Mouse (Mus musculus) brown adipose tissue, adult 24 weeks (tissue): ENCODE data around the gene Tnnc2. TPM values are rescaled to one million over a fixed set of nuclear protein-coding genes. Genes with fewer than 3 reads are reported as not detected.

ENCODE experiments used
- H3K27ac ChIP-seq: fragments of 200-500 bp; replicated peaks from 2 replicates; pipeline ENCODE4 v1.5.1; 2012; ENCODE audit warnings: low read depth, mild to moderate bottlenecking, low read length
- H3K4me1 ChIP-seq: fragments of 200-500 bp; 2 replicates; pipeline ENCODE4 v1.6.1; 2012; ENCODE audit warnings: low read length, mixed read lengths; ENCODE audit not compliant: control insufficient read depth, insufficient read depth, insufficient read length
- H3K4me3 ChIP-seq: fragments of 200-500 bp; 2 replicates; pipeline ENCODE4 v1.5.1; 2012; ENCODE audit warnings: low read depth, mild to moderate bottlenecking, low read length, moderate library complexity; ENCODE audit not compliant: insufficient read depth
- polyA plus RNA-seq: library from polyadenylated mRNA; stranded (reverse); fragments of >200 nt; gene quantifications from 2 replicates; pipeline ENCODE4 v1.2.4, GENCODE M21; 2012; ENCODE audit not compliant: missing spikeins, insufficient read depth, insufficient read length

Tnnc2 gene
- polyA plus RNA-seq, 1 experiment: 204 TPM

- Histone ChIP-seq H3K4me1 (peaks cover 18% of the 10 kb centered on the region), H3K4me3 (peak overlapping the region; percentile 0; the same call in 1 of the 2 replicates), H3K27ac (0 out of 2 replicates have a peak overlapping the region, but pooled peaks have one; percentile 21)
These were observed 8.0 kb upstream of the Tnnc2 start for GRCm38 (mm10) chr2:164787779-164788178.

GRCm38 (mm10) chr2:164787032-164787431 lies 7.3 kb upstream of the Tnnc2 start:
- H3K4me1 ChIP-seq: peaks cover 15% of the 10 kb centered on the region
- peak overlapping the region; percentile 72 for H3K4me3 ChIP-seq
- H3K27ac ChIP-seq: peak overlapping the region; percentile 52; the same call in 1 of the 2 replicates

- peak overlapping the region; percentile 52 for H3K27ac ChIP-seq
- H3K4me3 ChIP-seq: peak overlapping the region; percentile 72
- peaks cover 15% of the 10 kb centered on the region for H3K4me1 ChIP-seq
These were observed 6.7 kb upstream of the Tnnc2 start for GRCm38 (mm10) chr2:164786388-164786885.

- peak within 1 kb of the TSS; percentile 69 for H3K27ac ChIP-seq
- H3K4me1 ChIP-seq: peaks cover 13% of the 10 kb centered on the region
- H3K4me3 ChIP-seq: peak within 1 kb of the TSS; percentile 72
These were observed 6.0 kb upstream of the Tnnc2 start, which contains the start of gene Snx21 for GRCm38 (mm10) chr2:164785481-164786387. TSS of gene Snx21 (plus strand) at chr2:164785823.

- H3K27ac ChIP-seq: peak overlapping the region; percentile 69
- H3K4me1 ChIP-seq: peaks cover 13% of the 10 kb centered on the region
- peak overlapping the region; percentile 72 for H3K4me3 ChIP-seq
These were observed 5.2 kb upstream of the Tnnc2 start for GRCm38 (mm10) chr2:164784869-164785420.

GRCm38 (mm10) chr2:164783926-164784581 lies 4.3 kb upstream of the Tnnc2 start:
- H3K4me3 ChIP-seq: no peak overlapping the region
- no peak overlapping the region for H3K27ac ChIP-seq
- H3K4me1 ChIP-seq: peaks cover 17% of the 10 kb centered on the region

- Histone ChIP-seq H3K4me3 (no peak overlapping the region), H3K27ac (no peak overlapping the region)
These were observed 2.1 kb upstream of the Tnnc2 start for GRCm38 (mm10) chr2:164781876-164782275.

GRCm38 (mm10) chr2:164778809-164779208 lies 958 bp downstream of the Tnnc2 start:
- Histone ChIP-seq H3K4me3 (no peak overlapping the region), H3K4me1 (peaks cover 5% of the 10 kb centered on the region), H3K27ac (peak overlapping the region; percentile 18; the same call in 1 of the 2 replicates)

More at GRCm38 (mm10) chr2:164781876-164782275, 2.1 kb upstream of the Tnnc2 start:
- H3K4me1 ChIP-seq: peaks cover 11% of the 10 kb centered on the region

GRCm38 (mm10) chr2:164778015-164778287 lies 1.8 kb downstream of the Tnnc2 start:
- Histone ChIP-seq H3K4me3 (no peak overlapping the region), H3K27ac (no peak overlapping the region)

GRCm38 (mm10) chr2:164777246-164778014 lies 2.3 kb downstream of the Tnnc2 start:
- Histone ChIP-seq H3K27ac (no peak overlapping the region), H3K4me1 (peaks cover 5% of the 10 kb centered on the region), H3K4me3 (no peak overlapping the region)

More at GRCm38 (mm10) chr2:164778015-164778287, 1.8 kb downstream of the Tnnc2 start:
- H3K4me1 ChIP-seq: peaks cover 5% of the 10 kb centered on the region

GRCm38 (mm10) chr2:164776801-164777200 lies 3.0 kb downstream of the Tnnc2 start:
- H3K4me3 ChIP-seq: no peak overlapping the region
- H3K4me1 ChIP-seq: peaks cover 5% of the 10 kb centered on the region
- no peak overlapping the region for H3K27ac ChIP-seq

GRCm38 (mm10) chr2:164776130-164776529 lies 3.6 kb downstream of the Tnnc2 start:
- H3K4me1 ChIP-seq: peaks cover 5% of the 10 kb centered on the region
- H3K4me3 ChIP-seq: no peak overlapping the region
- no peak overlapping the region for H3K27ac ChIP-seq

- Histone ChIP-seq H3K4me3 (no peak overlapping the region), H3K27ac (no peak overlapping the region), H3K4me1 (0 out of 2 replicates have a peak, but pooled peaks cover under 1% of the 10 kb centered on the region)
These were observed 5.8 kb downstream of the Tnnc2 start for GRCm38 (mm10) chr2:164773989-164774364.

- Histone ChIP-seq H3K4me1 (no peaks in the 10 kb centered on the region), H3K4me3 (no peak overlapping the region), H3K27ac (no peak overlapping the region)
These were observed 6.4 kb downstream of the Tnnc2 start for GRCm38 (mm10) chr2:164773229-164773988.
